Mouse (Mus musculus): ENCODE measurements at regions not wholly inside any gene's neighbourhood (a gene's known extent, or its start where the extent isn't known, plus 50 kb on each side); places are given as distances from the start of the nearest gene placed in this dataset.

GRCm38 (mm10) chr3:21403551-21403950, 672.9 kb upstream of the Tbl1xr1 start:
- no peak for DNase-seq

- no peak for DNase-seq
Observed at GRCm38 (mm10) chr3:21404058-21404457, 672.4 kb upstream of the Tbl1xr1 start.

- no peak for DNase-seq
Observed at GRCm38 (mm10) chr3:21407077-21407476, 669.4 kb upstream of the Tbl1xr1 start.

GRCm38 (mm10) chr3:21412010-21412409, 664.4 kb upstream of the Tbl1xr1 start:
- DNase-seq: no peak

GRCm38 (mm10) chr3:21423139-21423538, 653.3 kb upstream of the Tbl1xr1 start:
- no peak for DNase-seq

GRCm38 (mm10) chr3:21426538-21426937, 649.9 kb upstream of the Tbl1xr1 start:
- DNase-seq: no peak

- DNase-seq: peak; percentile 17 to 30
Observed at GRCm38 (mm10) chr3:21427408-21428031, 648.9 kb upstream of the Tbl1xr1 start.

- DNase-seq: no peak
Observed at GRCm38 (mm10) chr3:21428120-21428519, 648.3 kb upstream of the Tbl1xr1 start.

GRCm38 (mm10) chr3:21464245-21464644, 612.2 kb upstream of the Tbl1xr1 start:
- DNase-seq: no peak

GRCm38 (mm10) chr3:21466113-21466645, 610.3 kb upstream of the Tbl1xr1 start:
- peak; percentile 84 to 86 for DNase-seq

- no peak for DNase-seq
Observed at GRCm38 (mm10) chr3:21477366-21477765, 599.1 kb upstream of the Tbl1xr1 start.

GRCm38 (mm10) chr3:21479021-21479795, 597.2 kb upstream of the Tbl1xr1 start:
- DNase-seq: peak; percentile 49 to 62

- no peak for DNase-seq
Observed at GRCm38 (mm10) chr3:21479846-21480245, 596.6 kb upstream of the Tbl1xr1 start.

- DNase-seq: peak in 1 of 2 experiments; percentile 29
Observed at GRCm38 (mm10) chr3:21484052-21484451, 592.4 kb upstream of the Tbl1xr1 start.

GRCm38 (mm10) chr3:21485454-21485853, 591.0 kb upstream of the Tbl1xr1 start:
- DNase-seq: no peak

- DNase-seq: no peak
Observed at GRCm38 (mm10) chr3:21489547-21489946, 586.9 kb upstream of the Tbl1xr1 start.

- DNase-seq: no peak
Observed at GRCm38 (mm10) chr3:21492413-21492812, 584.0 kb upstream of the Tbl1xr1 start.

GRCm38 (mm10) chr3:21493384-21493783, 583.1 kb upstream of the Tbl1xr1 start:
- no peak for DNase-seq

- DNase-seq: peak; percentile 40 to 53
Observed at GRCm38 (mm10) chr3:21494904-21495303, 581.5 kb upstream of the Tbl1xr1 start.

- DNase-seq: no peak
Observed at GRCm38 (mm10) chr3:21495651-21496050, 580.8 kb upstream of the Tbl1xr1 start.

GRCm38 (mm10) chr3:21496166-21496565, 580.3 kb upstream of the Tbl1xr1 start:
- DNase-seq: no peak

GRCm38 (mm10) chr3:21497011-21497410, 579.4 kb upstream of the Tbl1xr1 start:
- DNase-seq: no peak

GRCm38 (mm10) chr3:21507655-21508054, 568.8 kb upstream of the Tbl1xr1 start:
- DNase-seq: no peak

- DNase-seq: no peak
Observed at GRCm38 (mm10) chr3:21512081-21512480, 564.4 kb upstream of the Tbl1xr1 start.

All from cerebellum, postnatal 14 days (tissue).